Mouse (Mus musculus): Measurements from ENCODE around the gene Cox17.

- peak; percentile 85 for TF ChIP-seq GATA1 (IDR thresholded peaks at IDR 0.05; ENCODE audit: low read length)
- TF ChIP-seq TAL1 (IDR thresholded peaks at IDR 0.05; ENCODE audit: low read length): no peak
These were observed 3.6 kb downstream of the Cox17 start for GRCm38 (mm10) chr16:38350361-38350855.
